Mouse (Mus musculus) spleen, postnatal 4 days (tissue): ENCODE measurements around the gene Gm10912.
A peak's percentile ranks its signal among the peaks of the same experiment; 100 is the strongest.
"Not testable (repeated sequence)": the region's sequence is repeated elsewhere in the genome, so short reads cannot be mapped to it uniquely, and the experiment has no call there.

ENCODE experiments used
- DNase-seq, 2 experiments: peaks; one replicate each; pipeline ENCODE4 v3.0.0; 2022; ENCODE audit warnings: low spot score in 2 of 2

Gm10912 gene

DNA sequence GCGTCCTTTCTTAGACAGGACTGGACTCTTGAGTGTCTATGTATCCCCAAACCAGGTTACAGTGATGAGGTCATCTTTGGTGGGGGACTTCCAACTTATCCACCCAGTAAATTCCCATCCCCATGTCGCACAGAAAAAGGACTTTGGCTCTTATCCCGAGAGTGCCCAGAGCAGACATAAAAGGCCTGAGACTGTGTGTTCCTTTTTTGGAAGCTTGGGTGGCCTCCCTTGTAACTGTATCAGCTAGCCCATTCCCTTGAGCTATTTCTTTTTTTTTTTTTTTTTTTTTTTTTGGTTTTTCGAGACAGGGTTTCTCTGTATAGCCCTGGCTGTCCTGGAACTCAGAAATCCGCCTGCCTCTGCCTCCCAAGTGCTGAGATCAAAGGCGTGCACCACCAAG lies at the start of gene Gm10912:
Gene Gm10912 (plus strand): TSS at position 301 of the 400 bp plus-strand sequence.
- DNase-seq = not testable (repeated sequence)

DNA sequence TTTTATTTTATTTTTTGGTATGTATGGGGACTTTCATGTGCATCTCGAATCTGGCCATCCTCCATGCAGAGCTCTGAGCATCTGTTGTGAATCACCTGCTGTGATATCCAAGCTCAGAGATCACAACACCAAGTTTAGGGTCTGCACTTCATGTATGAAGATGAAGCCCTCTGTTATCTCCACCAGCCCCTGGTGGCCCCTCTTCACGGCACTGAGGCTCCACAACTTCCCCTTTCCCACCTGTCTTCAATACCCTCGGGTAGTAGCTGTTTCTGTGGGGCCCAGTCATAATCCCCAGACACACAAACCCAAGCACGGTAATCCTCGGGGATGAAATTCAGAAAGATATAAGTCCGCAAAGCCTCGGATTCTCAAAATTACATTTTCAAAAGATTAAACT lies 42.5 kb upstream of the Gm10912 start:
- DNase-seq = no peak

DNA sequence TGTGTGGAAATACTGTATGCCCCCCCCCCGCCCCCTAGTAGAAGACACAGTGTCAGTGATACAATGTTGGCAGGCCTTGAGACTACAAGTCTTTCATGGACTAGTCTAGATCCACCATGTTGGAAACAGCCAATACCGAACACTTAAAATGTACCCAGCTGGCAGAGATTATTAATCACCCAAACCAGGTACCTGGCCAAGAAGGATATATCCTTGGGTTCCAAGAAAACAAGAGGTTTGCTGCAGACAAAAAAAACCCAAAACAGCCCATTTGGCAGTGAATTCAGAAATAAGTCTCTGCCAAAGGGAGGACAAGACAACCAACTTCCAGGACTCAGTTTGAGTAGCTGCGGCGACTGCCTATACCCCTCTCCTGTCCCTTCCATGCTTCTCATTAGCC lies 41.0 kb upstream of the Gm10912 start:
- no peak for DNase-seq

DNA sequence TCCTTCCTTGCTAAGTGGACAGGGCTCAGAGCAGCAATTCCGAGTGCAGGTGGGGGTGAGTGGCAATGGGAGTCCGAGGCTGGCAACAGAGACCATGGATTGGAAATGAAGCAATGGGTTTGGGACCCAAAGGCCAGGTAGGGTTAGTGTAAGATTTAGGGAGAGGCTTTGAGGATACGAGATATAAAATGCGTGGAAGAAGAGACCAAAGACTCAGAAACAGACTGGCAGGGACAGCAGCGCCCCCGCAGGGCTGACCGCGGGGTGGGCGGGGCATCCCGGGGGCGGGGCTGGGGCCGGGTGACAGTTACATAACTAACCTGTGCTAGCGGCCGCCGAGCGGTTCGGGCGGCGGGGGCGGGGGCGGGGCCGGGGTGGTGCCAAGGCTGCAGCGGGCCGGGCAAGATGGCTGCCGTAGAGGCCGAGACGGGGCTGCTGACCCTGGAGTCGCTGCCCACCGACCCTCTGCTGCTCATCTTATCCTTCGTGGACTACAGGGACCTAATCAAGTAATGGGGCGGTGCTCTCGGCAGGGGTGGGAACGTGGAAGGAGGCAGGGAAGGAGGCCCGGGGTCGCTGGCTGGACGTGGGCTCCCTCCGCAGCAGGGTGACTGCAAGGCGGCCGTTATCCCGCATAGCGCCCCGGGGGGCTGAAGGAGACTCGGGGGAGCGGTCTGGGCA lies 38.0 kb upstream of the Gm10912 start, which contains the start of gene Fbxo3:
Gene Fbxo3 (plus strand): TSS at position 264 of the 681 bp plus-strand sequence.
- DNase-seq = peak; percentile 92 to 95

DNA sequence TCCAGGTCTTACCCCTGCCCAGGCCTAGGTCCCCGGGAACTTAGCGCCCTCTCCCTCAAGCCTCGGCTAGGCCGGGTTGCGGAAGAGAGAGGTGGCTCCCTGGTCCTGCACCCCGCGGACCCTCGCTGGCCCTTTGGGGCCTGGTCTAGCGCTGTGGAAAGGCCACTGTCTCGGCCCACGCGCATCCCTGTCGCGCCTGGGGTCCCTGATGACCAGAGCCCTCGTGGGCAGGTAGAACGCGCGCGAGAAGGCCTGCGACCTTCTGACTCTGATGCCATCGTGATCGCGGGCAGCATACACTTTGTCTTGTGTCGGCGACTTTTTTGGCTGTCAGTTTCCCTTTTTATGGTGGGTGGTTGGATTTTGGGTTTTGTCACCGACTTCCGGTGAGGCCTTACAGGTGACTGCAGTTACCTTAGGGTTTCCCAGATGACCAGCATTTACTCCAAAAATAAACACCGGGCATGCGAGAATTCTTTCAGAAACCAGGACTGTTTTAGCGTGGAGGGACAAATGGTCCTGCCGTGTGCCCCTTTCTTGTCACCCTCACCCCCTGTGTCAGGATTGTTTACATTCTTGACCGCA lies 37.4 kb upstream of the Gm10912 start, which contains the start of gene 4931422A03Rik:
Gene 4931422A03Rik (minus strand): TSS at position 223 of the 585 bp plus-strand sequence.
- DNase-seq = peak in 1 of 2 experiments; percentile 65

DNA sequence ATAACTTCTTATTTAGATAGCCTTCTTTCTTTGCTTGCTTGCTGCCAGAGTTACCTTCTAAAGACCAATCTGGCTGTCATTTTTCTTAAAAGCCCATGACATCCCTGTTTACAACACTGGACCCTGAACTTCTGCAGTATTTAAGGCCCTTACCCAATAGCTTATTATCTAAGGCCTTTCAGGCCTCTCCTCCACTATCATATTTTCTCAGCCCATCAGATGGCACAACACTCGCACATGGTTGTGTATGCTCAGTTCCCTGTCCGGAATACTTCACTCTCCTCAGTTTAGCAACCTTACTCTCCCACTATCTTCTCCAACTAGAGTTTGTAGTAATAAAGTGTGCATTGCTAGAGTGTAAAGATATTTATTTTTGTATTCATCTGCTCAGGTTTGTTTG lies 36.6 kb upstream of the Gm10912 start:
- DNase-seq = no peak

DNA sequence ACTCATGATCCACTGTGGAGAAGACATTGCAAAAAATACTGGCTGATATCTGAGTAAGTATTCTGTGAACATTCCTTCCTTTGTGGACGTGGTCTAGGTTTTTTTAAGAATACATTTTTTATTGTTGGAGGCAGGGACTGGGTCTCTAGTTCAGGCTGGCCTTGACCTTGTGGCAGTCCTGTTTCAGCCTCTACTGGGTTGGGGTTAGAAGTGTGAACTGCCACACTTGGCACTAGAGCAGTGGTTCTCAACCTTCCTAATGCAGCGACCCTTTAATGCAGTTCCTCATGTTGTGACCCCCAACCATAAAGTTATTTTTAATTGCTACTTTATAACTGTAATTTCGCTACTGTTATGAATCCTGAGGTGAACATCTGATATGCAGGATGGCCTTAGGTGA lies 35.2 kb upstream of the Gm10912 start:
- DNase-seq = no peak

DNA sequence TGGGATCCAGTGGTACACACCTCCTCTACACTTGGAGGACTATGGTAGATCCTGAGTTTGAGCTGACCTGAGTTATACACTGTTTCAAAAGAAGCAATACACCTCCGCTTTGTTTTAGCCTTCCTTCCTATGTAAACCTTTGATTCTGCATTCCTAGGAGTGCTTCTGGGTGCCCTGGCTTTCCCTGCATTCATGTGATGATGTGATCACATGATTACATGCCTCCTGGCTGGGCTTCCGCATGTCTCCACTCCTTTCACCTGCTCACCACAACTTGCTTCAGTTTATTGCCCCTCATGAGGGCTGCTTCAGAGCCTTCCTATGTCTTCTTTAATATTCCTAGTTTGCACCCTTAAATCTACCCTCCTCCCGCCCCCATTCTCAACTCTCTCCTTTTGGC lies 33.6 kb upstream of the Gm10912 start:
- no peak for DNase-seq

DNA sequence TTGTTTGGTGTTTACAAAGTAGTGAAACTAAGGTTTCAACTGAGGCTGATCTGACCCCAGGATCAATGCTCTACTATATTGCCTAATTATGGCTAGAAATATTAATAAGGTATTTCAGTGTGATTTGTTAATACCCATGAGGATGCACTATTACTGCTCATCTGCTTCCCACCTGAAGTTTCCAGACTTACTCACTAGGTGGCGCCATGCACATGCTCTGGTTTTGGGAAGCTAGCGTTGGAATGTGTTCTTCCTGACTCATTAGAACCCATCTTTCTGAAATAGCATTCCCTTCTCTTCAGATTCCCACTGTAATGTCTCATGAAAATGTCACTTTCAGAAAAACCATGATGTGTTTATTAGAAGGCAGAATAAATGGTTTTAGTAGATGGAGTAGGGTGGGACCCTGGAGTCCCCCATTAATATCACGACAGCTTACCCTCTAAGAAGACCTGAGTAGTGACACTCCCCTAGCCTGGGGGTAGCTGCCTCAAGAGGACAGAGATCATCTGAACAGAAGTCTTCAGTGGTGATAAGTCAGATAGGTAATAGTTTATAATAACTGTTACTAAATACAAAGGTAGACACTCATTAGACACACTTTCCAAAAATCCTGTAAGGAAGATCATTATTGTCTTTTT lies 30.7 kb upstream of the Gm10912 start:
- DNase-seq = peak; percentile 72 to 81

DNA sequence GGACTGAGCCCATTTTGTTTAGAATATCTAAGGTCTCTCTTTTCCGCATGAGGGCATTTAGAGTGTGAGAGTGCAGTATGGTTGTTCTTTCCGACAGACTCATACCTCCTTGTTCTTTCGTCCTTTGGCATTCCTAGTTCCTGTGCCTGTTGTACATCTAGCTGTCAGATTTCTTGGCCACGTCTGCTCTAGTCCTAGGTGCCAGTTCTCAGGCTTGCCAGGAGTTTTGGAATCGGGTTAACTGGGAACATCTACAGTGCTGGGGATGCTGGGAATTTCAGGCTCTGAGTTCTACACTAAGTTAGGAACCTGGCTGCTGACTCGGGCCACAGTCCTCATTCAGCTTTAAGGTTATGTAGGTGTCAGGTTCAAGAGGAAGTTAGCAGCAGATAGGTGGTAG lies 30.0 kb upstream of the Gm10912 start:
- no peak for DNase-seq

DNA sequence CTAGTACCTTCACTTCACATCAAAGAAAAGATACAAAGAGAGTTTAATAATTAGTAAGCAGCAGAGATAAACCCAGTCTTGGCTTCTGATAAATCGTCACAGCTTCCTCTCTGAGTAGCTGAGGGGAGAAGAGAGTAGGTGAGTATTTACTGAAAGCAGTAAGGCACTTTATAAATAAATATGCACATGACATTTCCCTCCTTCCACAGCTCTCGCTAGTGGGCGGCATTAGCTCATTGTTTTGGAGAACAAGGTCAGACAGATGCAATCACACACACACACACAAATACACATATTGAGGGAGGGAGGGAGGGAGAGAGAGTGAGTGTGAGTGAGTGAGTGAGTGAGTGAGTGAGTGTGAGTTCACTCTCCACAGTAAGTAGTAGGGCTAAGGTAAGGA lies 29.3 kb upstream of the Gm10912 start:
- DNase-seq = no peak

DNA sequence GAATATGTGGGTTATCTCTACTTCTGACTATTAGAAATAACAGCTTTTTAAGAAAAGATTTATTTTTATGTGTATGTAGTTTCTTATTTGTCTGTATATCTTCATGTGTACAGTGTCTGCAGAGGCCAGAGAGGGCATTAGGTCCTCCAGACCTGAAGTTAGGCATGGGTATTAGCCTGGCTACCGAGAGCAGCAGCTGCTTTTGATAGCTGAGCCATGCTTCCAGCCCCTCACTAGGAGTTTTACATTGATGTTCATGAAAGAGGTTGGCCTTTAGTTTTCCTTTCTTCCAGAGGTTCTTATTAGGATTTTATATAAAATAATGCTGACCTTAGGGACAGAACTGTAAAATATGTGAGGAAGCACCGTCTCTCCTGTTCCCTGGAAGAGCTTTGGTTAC lies 27.4 kb upstream of the Gm10912 start:
- DNase-seq = no peak

DNA sequence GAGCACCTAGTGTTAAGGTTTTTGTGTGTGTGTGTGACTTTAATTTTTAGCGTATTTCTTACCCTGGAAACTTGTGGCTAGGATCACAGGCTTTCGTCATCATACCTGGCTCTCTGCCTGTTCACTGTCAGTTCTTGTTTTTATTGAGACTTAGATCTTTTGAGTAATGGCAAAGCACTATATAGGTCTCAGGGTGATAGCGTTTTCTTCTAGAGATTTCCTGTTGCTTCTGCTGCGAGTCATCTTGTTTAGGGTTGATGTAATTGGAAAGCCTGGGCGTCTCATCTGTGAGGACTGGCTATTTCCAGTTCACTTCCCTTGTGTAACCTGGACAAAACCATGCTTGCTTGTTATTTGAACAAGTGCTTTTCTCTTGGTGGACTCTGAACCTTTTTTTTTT lies 24.0 kb upstream of the Gm10912 start:
- no peak for DNase-seq

DNA sequence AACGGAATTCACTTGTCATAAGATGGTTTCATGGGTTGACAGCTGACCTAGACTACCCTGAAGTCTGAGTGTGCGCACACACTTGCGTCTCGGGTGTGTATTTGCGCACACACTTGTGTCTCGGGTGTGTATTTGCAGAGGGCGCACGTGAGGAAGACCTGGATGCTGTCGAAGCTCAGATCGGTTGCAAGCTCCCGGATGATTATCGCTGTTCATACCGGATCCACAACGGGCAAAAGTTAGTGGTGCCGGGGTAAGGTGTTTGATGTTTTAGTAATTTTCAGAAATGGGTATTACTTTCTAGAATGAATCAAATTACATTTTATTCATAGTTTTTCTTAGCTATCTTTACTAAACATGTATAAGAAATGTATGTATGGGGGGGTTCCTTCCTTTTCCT lies 22.9 kb upstream of the Gm10912 start:
- no peak for DNase-seq

DNA sequence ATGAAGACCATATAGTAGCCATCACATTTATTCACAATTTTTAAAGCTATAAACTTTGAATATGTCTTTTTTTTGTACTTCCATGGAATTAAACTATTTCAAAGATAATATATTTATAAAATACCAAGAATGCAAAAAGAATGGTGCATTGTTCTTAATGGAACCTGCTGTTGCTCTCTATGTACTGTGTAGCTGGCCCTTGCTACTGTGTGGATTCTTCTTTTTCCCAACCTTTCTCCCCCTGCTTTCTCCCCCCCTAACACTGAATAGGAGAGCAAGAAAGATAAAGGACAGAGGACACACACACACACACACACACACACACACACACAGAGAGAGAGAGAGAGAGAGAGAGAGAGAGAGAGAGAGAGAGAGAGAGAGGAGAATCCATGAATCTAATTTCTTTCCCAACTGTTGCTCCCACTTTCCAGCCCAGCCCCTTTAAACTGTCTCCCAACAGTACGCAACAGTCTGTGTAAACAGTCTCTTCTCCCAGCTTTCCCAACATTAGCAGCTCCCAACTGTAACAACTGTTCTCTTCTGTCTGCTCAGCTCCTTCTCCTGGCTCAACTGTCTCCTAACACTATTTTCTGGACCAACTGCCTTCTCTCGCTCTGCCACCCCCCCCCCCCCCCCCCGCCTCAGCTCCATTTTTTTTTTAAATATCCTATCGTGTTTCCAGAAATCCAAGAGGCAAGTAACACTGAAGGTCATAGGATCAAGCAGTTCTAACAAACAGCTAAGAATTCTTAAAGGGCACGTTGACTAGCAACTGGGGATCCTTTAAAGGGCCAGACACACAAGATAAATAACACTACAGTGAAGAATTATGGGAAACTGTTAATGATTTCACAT lies 21.8 kb upstream of the Gm10912 start:
- no peak for DNase-seq

DNA sequence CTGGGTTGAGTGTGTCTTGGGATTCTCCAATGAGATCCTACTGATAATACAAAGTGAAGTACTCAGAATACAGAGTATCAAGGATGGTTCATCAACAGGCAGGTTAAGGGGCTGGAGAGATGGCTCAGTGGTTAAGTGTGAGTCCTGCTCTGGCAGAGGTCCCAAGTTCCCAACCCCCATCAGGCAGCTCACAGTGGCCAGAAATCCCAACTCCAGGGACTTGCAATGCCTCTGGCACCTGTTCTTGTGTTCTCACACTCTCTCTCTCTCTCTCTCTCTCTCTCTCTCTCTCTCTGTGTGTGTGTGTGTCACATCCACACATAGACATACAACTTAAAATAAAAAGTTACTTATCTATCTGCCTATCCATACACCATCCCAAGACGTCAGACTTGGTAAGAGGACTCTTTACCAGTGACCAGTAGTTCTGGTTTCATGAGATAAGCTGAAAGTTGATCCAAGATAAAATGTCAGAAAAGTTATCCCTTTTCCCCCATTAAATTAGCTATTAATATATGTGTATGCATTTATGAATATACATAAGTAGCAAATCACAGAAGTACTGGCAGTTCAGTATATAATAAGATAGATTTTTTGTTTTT lies 21.0 kb upstream of the Gm10912 start:
- DNase-seq = peak in 1 of 2 experiments; percentile 41

DNA sequence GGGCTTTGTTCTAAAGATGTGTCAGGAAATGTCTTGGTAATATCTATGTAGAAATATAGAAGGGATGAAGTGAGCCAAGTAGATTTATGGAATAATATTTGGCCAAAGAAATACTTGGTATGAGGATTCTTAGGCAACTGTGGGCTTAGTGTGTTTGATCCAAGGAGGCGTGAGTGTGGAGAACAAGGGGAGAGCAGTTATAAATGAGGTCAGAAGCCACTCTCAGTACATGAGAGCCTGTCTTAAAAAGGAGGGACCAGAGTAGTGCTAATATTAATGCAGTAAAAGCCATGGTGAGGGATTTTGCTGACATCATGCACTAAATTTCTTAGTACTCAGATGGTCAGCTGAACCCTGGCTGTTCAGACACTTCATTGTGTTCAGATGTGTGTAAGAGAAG lies 7.2 kb upstream of the Gm10912 start:
- no peak for DNase-seq

DNA sequence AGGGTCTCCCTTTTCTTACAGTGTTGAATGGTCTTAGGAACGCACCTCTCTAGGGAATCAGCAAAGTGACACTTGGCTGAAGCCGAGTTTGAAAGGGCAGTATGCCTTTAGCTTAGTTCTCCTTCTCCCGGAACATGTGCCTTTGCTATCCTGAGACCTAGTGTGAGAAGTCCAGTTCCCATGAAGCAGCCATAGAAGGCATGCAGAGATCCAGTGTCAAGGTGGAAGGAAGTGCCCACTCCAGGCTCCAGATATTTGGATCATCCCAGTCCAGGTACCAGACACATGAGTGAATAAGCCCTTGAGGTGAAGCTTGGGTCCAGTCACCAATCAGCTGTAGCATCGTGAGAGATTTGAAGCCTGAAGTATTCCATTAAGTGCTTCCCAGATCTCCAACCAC lies 6.7 kb upstream of the Gm10912 start:
- no peak for DNase-seq

DNA sequence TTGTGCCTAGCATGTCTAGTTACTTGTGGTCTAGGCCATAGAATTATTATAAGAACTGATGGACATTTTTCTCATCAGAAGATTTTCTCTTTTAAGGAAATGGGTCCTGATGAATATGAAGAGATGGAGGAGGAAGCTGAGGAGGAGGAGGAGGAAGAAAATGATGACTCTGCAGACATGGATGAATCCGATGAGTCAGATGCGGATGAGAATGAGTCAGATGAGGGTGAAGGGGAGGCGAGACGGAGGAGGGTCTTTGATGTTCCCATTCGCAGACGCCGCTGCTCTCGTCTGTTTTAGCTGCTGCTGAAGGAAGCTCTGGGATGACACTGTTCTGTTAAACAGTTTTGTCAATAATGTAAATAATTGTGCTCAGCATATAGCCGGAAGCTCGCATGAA lies 5.8 kb upstream of the Gm10912 start:
- DNase-seq = no peak

DNA sequence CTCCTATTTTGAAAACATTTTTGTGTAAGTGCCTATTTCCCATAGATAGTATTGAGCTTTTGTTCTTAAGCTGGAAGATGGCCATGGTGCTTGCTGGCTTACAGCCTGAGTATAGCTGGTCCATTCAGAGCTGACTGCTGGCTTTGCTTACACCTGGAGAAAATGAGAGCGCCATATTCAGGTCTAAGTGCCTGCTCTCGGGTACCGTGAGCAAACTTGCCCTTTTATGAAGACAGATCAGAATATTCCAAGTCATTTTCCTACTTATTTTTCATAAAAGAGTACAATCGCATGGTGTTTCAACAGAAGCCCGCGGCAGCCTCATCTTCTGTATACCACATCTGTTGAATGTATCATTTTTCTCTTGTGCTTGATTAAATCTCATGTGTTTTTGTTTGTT lies 4.6 kb upstream of the Gm10912 start:
- DNase-seq = no peak

DNA sequence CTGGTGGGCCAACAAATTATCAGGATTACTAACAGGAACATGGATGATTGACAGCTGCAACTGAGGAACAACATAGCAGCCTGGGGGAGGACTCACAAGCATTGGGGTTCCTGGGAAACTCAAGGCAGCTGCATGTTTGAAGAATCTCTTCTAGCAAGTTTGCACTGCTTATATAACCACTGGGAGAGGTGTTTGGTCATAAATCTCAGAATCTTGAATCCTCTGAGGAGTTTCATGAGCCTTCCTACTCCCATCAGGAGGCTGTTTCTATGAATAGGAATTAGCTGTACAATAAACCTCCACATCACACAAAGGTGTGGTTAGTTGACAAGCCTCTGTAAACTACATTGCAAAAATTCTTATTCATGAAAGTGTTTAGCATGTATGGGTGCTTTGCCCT lies 3.0 kb upstream of the Gm10912 start:
- DNase-seq = no peak

DNA sequence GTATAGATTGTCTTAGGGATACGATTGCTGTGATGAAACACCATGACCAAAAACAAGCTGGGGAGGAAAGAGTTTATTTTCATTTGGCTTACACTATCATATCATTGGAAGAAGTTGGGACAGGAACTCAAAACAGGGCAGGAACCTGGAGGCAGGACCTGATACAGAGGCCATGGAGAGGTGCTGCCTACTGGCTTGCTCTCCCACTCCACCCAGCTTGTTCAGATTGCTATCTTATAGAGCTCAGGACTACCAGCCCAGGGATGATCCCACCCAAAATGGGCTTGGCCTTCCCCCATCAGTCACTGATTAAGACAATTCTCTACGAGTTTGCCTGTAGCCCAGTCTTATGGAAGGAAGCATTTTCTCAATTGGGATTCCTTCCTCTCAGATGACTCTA lies 1.5 kb upstream of the Gm10912 start:
- no peak for DNase-seq
